Mouse (Mus musculus) bone marrow, adult 2 months (tissue): ENCODE measurements around the gene U2af1.

Experiments
- CTCF ChIP-seq: fragments of 200-500 bp; IDR thresholded peaks from 2 replicates; pipeline ENCODE4 v1.5.1; 2011; ENCODE audit warnings: low read length, control low read depth; ENCODE audit not compliant: control insufficient read depth, insufficient read depth
- POLR2A ChIP-seq: fragments of 200-500 bp; IDR thresholded peaks from 2 replicates; pipeline ENCODE4 v1.6.1; 2011; ENCODE audit warnings: low read depth, mild to moderate bottlenecking, control low read depth, low read length, borderline replicate concordance; ENCODE audit not compliant: control insufficient read depth

- TF ChIP-seq CTCF (no peak), POLR2A (no peak)
These were observed 12.3 kb downstream of the U2af1 start for GRCm38 (mm10) chr17:31646199-31647002.
